Mouse (Mus musculus): Measurements from ENCODE around the gene Gm26741.

DNA sequence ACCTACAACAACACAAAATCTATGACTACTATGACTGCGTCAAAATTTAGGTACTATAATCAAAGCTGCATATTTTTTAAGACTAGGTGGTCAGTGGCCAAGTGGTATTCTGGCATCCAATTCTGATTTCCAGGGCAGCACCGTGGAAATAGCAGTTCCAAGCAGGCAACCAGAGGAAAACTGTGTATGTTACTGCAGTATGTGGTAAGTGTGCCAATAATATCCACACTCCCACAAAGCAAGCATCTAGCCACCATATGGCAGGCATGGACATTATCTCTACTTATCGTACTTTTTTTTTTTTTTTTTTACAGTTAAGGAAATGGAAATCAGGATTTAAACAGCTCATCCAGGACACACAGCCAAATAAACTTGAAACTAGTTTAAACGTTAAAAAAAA is 9.8 kb downstream of the Gm26741 start:
- TF ChIP-seq POLR2A (IDR thresholded peaks at IDR 0.05; ENCODE audit: extremely low read depth, insufficient read depth, low read length) (no peak), CTCF (IDR thresholded peaks at IDR 0.05; ENCODE audit: extremely low read depth, insufficient read depth, low read length) (no peak)
